Mouse (Mus musculus): ENCODE data around the gene Ykt6.
"Not testable (repeated sequence)": the region's sequence is repeated elsewhere in the genome, so short reads cannot be mapped to it uniquely, and the experiment has no call there.

DNA sequence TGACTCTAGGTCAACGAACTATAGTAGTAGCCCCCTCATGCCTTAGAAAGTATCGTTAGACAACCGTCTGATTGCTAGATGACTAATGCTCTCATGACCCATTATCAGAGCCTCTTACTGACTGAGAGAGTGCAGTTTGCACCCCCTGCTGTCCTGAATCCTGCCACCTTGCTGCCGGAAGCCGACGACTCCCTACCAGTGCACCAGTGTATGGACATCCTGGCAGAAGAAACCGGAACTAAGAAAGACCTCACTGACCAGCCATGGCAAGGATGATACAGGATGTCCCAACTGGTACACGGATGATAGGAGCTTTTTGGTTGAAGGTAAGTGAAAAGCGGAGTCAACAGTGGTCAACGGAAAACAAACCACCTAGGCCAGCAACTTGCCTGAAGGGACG is 21.0 kb upstream of the Ykt6 start:
- not testable (repeated sequence) for TF ChIP-seq EP300, CTCF (IDR thresholded peaks at IDR 0.05; ENCODE audit: low read depth)
